Mouse (Mus musculus) thymus, adult 2 months (tissue): ENCODE measurements around the gene Tmem30b. TPM values are rescaled to one million over a fixed set of nuclear protein-coding genes. Genes with fewer than 3 reads are reported as not detected.

ENCODE experiments used
- DNase-seq: peaks from one replicate; pipeline ENCODE4 v3.0.0; 2021
- H3K27ac ChIP-seq: fragments of 200-500 bp; 2 replicates; pipeline ENCODE4 v1.5.1; 2012; ENCODE audit warnings: low read length, control low read depth; ENCODE audit not compliant: control insufficient read depth, insufficient read depth
- H3K27me3 ChIP-seq: fragments of 200-500 bp; 2 replicates; pipeline ENCODE4 v1.6.1; 2012; ENCODE audit warnings: mild to moderate bottlenecking, low read length, moderate library complexity, mixed read lengths; ENCODE audit not compliant: control insufficient read depth, insufficient read depth
- H3K36me3 ChIP-seq: fragments of 200-500 bp; 2 replicates; pipeline ENCODE4 v1.6.1; 2012; ENCODE audit warnings: mild to moderate bottlenecking, low read length, moderate library complexity; ENCODE audit not compliant: control insufficient read depth, insufficient read depth
- H3K4me1 ChIP-seq: fragments of 200-500 bp; replicated peaks from 2 replicates; pipeline ENCODE4 v1.6.1; 2012; ENCODE audit warnings: low read length; ENCODE audit not compliant: control insufficient read depth, insufficient read depth
- H3K4me3 ChIP-seq: fragments of 200-500 bp; 2 replicates; pipeline ENCODE4 v1.5.1; 2012; ENCODE audit warnings: mild to moderate bottlenecking, low read length, control low read depth, moderate library complexity; ENCODE audit not compliant: control insufficient read depth, insufficient read depth
- CTCF ChIP-seq: fragments of 200-500 bp; IDR thresholded peaks from 2 replicates; pipeline ENCODE4 v1.5.1; 2012; ENCODE audit warnings: mild to moderate bottlenecking, control low read depth, low read length, moderate library complexity, borderline replicate concordance; ENCODE audit not compliant: control insufficient read depth, poor library complexity, insufficient read depth; ENCODE audit errors: extremely low read depth
- POLR2A ChIP-seq: fragments of 200-500 bp; IDR thresholded peaks from 2 replicates; pipeline ENCODE4 v1.6.1; 2012; ENCODE audit warnings: mild to moderate bottlenecking, low read length, control low read depth, moderate library complexity; ENCODE audit not compliant: control insufficient read depth, poor library complexity, insufficient read depth; ENCODE audit errors: extremely low read depth
- WGBS: fragments of 180-500 bp; shearing (Covaris S2); methylation state at CpG from one replicate; pipeline ENCODE4 v1.1.7; 2018; 5-methylcytosine and 5-hydroxymethylcytosine counted together
- polyA plus RNA-seq: library from polyadenylated mRNA; depleted of rRNA; stranded (reverse); fragments of >200 nt; gene quantifications from 2 replicates; pipeline ENCODE4 v1.2.3, GENCODE M21; 2012; rRNA removed

The Tmem30b gene
- polyA plus RNA-seq, 1 experiment, result 4.3 TPM

GRCm38 (mm10) chr12:73507105-73507504, 39.1 kb downstream of the Tmem30b start:
- WGBS, result 86% methylated on average over 14 of the region's 14 CpGs
- Histone ChIP-seq H3K4me1 (no peaks in the 10 kb centered on the region), H3K27ac (no peak overlapping the region), H3K4me3 (no peak overlapping the region), H3K36me3 (no peaks in the 10 kb centered on the region), H3K27me3 (no peaks in the 10 kb centered on the region)
- TF ChIP-seq CTCF (no peak), POLR2A (no peak)
- no peak for DNase-seq

GRCm38 (mm10) chr12:73506648-73507047, 39.5 kb downstream of the Tmem30b start:
- TF ChIP-seq POLR2A (no peak), CTCF (no peak)
- 86% methylated on average over 5 of the region's 5 CpGs for WGBS
- DNase-seq, result no peak

GRCm38 (mm10) chr12:73500689-73501326, 45.4 kb downstream of the Tmem30b start:
- Histone ChIP-seq H3K4me1 (no peaks in the 10 kb centered on the region), H3K27me3 (no peaks in the 10 kb centered on the region), H3K4me3 (no peak overlapping the region), H3K27ac (no peak overlapping the region), H3K36me3 (no peaks in the 10 kb centered on the region)
- DNase-seq, result no peak
- 83% methylated on average over 5 of the region's 5 CpGs for WGBS
- TF ChIP-seq POLR2A (no peak), CTCF (no peak)

More at GRCm38 (mm10) chr12:73506648-73507047, 39.5 kb downstream of the Tmem30b start:
- H3K4me3 ChIP-seq, result no peak overlapping the region
- no peaks in the 10 kb centered on the region for H3K36me3 ChIP-seq
- no peaks in the 10 kb centered on the region for H3K4me1 ChIP-seq
- no peaks in the 10 kb centered on the region for H3K27me3 ChIP-seq
- no peak overlapping the region for H3K27ac ChIP-seq

- TF ChIP-seq POLR2A, result no peak
- TF ChIP-seq CTCF, result no peak
Observed at GRCm38 (mm10) chr12:73495172-73495571, 51.0 kb downstream of the Tmem30b start.

GRCm38 (mm10) chr12:73493929-73494530, 52.2 kb downstream of the Tmem30b start:
- no peak overlapping the region for H3K4me3 ChIP-seq
- no peak for DNase-seq
- H3K4me1 ChIP-seq, result peaks cover 15% of the 10 kb centered on the region
- H3K36me3 ChIP-seq, result no peaks in the 10 kb centered on the region
- no peaks in the 10 kb centered on the region for H3K27me3 ChIP-seq
- TF ChIP-seq POLR2A (no peak), CTCF (no peak)
- 52% methylated on average over 16 of the region's 16 CpGs for WGBS
- no peak overlapping the region for H3K27ac ChIP-seq

More at GRCm38 (mm10) chr12:73495172-73495571, 51.0 kb downstream of the Tmem30b start:
- no peak for DNase-seq
- Histone ChIP-seq H3K4me1 (peaks cover 15% of the 10 kb centered on the region), H3K27ac (no peak overlapping the region), H3K4me3 (no peak overlapping the region), H3K36me3 (no peaks in the 10 kb centered on the region), H3K27me3 (no peaks in the 10 kb centered on the region)
- 96% methylated on average over 10 of the region's 10 CpGs for WGBS

Other genes with a start within 250 kb of the Tmem30b start
- gene Prkch, start 38.4 kb upstream of the Tmem30b start, polyA plus RNA-seq, result 43.1 and 45.5 TPM in 2 replicates